Mouse (Mus musculus) embryo, embryonic 10 days (tissue): ENCODE results near the gene Pphln1.
A peak's percentile ranks its signal among the peaks of the same experiment; 100 is the strongest.

Source experiments
- DNase-seq: peaks from one replicate; pipeline ENCODE4 v3.0.0-alpha.2; 2015; ENCODE audit warnings: low spot score

The Pphln1 gene

DNA sequence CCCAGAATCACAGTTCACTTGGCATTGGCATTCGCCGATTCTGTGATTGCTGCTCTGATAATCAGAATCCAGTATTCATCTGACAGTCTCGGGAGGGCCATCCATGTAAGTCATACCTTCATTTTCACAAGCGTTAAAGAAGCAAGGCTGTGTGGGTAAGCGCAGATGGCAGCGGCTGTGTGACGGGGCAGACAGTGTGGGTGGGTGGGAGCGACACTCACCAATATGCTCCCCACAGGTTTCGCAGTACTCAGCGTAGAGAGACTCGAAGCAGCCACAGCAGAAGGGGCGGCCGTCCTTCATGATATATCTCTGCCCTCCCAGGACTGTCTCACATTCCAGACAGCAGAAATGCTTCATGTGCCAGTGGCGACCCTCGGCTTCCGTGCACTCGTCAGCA lies 106.7 kb downstream of the Pphln1 start:
- no peak for DNase-seq

DNA sequence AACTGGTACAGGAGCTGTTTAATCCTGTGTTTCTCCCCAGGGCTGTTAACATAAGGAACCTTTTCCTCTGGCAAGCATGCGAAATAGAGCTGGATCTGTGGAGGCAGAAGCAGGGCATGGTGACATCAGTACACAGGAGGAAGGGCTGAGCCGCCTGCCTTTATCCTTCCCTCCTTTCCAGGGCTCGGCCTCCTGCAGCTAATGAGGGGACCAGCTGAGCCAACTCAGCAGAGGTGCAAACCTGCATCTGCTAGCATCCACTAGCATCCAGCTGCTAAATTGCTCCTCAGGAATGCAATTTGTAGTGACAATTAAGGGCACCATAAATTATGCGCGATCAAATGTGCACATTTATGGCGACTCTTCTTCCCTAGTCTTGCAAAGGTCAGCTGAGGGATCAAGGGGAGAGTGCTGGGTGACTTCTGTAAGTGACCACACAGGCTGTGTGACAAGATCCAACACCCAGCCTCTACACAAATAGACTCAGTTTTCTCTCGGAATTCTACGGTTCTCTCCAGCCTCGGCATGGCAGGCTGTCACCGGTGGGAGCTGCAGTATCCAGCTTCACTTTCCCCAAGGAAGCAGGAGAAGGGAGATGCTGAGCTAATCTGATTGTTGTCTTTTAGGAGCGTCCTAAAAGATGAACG lies 112.7 kb downstream of the Pphln1 start:
- DNase-seq = peak; percentile 64

DNA sequence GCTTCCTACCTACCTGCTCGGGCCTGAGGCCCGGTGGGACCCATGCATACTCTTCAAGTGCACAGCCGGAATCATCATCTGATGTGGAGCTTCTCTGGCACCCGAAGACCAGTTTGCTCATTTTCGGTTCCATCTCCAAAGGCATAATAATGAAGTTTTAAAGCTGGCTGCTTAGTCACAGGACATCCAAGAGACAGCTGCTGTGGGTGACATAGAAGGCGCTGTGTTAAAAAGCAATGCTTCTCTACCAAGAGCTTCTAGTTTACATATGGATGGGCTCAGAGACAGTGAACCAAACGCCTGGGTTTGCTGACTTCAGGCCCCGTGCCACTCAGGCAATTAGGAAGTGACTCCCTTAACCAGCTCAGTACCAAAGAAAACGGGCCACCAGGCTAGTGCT lies 114.3 kb downstream of the Pphln1 start:
- no peak for DNase-seq

DNA sequence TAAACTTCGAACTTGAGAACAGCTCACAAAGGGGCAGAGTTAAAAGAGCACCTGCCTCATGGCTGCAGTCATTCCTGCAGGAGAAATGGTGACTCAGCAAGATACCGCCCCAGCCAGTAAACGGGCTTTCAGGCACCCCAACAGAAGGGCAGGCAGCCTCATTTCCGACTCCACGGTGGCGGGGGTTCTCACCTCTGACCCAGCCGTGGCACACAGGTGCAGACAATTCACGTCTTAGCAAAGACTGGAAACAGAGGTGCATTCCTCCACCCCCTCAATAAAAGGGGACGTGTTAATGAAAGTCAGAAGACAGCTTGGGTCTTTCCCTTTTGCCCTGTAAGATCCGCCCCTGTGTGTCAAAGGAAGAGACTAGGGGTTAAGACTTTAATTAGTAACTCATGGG lies 115.8 kb downstream of the Pphln1 start:
- peak; percentile 70 for DNase-seq

DNA sequence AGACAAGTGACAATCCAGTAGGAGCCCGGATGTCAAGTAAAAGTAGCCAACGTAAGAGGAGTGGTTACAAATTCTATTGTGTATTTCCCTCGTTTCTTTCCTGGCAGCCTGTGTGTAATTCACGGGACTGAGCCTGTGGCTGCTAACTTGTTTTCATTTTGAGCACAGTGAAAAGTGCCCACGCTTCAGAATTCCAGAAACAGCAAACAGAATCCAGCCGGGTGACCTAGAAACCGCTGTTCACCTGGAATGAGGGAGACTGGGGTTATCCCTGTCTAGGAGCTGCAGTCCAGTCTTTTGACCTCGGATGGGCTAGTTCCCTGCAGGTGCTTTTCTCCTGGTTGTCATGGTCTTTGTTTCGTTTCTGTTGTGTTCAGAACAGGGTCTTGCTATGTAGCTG lies 117.2 kb downstream of the Pphln1 start:
- no peak for DNase-seq

DNA sequence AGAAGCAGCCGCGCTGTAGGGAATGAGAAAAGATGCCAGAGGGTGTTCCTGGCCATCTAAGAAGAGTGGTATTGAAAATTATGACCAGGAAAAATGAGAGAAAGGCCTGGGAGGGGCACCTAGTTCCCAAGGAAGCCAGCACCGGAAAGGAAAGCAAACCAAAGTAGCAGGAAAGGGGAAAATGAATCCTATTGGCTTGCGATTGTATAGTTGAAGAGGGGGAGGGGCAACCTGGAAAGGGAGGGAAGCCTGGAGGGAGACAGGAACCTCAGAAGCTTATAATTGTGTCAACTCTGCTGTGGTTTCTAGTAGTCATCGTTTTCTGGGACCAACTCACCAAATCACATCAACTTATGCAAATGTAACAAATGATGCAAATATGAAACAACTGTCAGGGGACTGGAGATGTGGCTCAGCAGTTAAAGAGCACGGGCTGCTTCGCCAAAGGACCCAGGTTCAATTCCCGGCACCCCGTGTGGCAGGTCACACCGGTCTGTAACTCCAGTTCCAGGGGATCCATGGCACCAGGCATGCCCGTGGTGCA lies 118.9 kb downstream of the Pphln1 start:
- DNase-seq = no peak

DNA sequence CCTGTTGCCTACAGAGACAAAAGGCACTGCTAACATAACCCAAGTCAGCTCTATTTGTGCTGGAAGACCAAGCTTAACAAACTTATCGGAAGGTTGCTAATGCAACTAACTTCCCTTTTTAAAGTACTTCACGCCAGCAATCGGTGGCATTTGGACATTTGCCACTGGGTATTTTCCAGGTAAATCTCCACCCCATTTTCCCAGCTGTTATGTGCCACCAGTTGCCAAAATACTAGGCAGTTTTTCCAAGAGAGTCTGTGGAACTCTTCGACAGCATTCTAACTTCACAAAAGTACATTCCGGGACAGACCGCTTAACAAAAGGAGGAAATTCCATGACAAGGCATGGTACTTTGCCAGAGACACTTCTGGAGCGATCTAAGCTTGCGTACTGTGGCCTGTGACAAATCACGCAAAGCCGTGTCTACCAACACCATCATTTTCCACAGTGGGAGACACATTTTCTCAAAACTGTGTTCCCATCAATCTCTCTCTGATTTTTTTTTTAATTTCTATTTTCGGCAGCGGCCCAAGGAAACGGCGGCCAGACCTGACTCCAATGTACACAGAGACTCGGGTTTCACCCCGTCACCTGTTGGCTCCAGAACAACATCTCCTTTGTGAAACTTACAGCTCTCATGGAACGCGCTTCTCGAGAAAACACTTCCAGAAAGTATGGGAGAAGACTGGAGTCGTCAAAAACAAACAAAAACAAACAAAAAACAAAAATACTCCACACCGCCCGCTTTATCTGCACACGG lies 120.2 kb downstream of the Pphln1 start:
- peak; percentile 46 for DNase-seq

DNA sequence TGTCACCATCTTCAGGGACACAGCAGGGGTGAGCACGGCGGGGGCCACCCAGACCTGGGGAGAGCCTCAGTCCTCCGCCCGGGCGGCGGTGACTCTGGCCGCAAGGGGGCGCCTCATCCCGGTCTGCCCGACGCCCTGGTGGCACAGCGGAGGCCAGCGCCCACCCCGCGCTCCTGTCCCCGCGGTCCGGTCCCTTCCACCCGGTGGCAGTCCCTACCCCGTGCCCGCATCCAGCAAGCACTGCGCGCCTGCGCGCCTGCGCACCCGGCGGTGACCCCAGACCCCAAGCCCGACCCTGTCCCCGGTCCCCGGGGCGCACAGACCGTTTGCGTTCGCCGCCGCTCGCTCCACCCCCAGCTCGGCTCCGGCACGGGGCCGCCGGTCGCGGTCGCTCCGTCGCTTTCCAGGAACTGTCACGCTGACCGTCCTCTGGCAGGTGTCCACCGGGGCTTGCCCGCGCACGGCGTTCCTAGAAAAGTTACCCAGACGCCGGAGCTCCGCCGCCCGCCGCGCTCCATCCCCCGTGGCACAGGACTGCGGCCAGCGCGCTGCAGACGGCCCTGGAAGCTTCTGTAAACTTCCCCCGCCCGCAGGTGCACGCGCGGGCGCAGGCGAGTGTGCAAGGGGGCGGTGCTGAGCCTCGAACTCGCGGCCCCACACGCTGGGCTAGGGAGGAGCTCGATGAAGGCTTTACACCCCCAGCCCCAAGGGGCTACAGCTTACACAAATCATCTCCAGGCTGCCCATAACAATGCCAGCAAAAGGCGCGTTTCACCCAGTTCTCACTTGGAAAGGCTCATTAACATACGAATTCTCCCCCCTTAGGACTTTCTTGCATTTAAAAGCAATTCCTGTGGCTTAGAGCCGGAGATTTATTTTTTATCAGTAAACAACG lies 121.0 kb downstream of the Pphln1 start:
- peak; percentile 77 for DNase-seq

DNA sequence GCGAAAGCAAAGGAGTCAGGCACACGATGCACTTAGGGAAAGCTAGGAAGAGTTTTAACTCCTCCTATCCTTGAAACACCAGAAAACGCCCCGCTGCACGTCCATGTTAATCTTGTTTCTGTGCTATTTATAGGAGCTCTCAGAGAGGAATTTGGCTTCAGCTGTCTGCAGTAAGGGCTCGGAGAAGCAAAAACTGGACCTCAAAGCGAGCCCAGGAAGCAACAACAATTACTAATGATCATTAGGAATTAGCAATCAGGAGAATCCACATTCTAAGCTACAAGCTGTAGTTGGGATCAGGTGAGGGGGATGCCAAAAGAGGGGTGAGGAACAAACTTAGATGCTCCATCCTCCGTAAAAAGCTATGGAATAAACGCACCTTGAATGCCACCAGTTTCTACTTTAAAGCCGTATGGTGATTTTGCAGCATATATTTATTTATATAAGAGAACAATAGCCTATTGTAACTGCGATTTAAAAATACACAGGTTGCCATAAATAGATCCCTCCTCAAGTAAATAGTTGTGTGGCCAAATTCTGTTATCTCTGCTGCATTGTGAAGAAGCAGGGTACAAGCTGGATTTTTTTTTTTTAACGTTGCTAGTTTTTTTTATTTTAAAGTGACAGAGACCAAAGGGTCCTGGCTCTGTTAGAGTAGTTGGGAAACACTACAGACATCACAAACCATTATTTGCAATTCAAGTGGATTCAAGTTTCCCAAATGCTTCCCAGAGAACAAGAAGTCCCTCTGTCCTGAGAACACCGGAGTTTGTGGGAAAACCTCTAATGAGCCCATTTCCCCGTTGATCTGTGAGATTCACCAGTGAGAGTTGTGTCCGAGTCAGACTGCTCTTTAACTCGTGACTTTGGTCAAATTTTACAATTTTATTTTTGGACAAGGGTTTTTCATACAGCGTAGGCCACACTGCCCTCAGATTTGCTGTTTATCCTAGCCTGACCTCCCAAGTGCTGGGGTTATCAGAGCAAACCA lies 122.0 kb downstream of the Pphln1 start:
- DNase-seq = peak; percentile 58

DNA sequence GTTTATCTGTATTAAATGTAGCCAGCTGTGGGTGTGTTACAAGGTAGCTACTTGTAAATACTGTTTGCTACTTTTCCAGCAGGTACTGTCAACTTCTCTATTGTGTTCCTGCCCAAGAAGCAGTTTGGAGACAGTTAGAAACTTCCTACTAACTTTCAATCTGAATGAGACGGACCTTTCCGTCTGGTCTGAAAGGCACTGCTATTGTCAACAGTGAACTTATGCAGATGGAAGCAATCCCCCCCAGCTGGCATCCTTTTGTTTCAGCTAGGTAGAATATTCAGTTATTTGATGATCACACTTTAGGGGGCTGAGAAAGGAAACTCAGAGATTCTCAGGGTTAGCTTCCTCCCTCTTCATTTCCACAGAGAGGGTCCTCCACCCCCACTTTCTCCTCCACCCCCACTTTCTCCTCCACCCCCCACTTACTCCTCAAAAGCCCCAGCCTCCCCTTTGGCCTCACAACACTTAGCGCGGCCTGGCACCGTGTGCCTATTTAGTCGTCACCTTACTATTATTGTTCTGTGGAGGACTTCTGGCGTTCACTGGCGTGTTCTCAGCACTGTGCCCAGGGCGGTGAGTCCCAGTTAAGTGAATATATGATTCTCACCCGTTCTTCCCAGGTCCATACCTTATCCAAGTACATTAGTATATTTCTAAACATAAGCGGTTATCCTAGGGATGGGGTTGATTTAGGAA lies 123.1 kb downstream of the Pphln1 start:
- no peak for DNase-seq

DNA sequence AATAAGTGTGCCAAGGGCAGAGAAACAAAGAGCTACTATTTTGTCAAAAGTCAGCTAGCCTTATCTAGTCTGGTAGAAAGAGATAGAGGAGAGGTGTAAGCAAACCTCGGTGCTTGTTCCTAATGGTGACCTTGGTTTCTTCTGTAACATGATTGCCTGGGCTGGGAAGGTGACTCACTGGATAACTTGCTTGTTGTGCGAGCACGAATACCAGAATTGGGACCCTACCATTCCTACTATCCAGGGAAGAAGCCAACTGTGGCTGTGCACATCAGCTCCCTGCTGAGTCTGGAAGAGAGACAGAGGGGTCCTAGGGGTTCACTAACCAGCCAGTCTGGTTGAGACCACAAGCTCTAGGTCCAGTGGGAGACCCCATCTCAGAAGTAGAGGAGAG lies 123.6 kb downstream of the Pphln1 start:
- no peak for DNase-seq

DNA sequence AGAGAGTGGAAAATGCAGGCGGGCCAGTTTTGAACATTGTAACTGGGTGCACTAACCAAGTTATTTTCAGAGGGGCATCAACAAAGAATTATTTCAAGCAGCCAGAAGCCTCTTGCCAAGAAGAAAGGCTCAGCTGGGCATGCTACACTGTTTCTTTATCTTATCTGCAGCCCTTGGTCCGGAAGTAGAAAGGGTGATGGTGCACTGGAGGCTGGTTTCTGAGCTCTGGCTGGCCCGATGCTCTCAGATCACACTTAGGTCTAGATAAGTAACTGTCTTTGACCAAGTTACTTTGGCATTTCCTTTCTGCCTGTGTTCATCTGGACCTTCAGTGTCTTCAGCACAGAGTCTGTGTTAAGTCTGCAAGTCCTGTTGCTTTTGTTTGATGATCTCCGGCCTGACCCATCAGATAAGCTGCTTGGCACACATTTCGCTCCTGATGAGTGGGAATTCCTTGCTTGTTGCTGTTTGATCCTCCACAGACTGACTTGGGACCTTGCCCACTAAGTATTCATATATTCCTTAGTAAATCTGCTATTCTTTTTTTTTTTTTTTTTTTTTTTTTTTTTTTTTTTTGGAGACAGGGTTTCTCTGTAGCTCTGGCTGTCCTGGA lies 127.3 kb downstream of the Pphln1 start:
- DNase-seq = no peak

DNA sequence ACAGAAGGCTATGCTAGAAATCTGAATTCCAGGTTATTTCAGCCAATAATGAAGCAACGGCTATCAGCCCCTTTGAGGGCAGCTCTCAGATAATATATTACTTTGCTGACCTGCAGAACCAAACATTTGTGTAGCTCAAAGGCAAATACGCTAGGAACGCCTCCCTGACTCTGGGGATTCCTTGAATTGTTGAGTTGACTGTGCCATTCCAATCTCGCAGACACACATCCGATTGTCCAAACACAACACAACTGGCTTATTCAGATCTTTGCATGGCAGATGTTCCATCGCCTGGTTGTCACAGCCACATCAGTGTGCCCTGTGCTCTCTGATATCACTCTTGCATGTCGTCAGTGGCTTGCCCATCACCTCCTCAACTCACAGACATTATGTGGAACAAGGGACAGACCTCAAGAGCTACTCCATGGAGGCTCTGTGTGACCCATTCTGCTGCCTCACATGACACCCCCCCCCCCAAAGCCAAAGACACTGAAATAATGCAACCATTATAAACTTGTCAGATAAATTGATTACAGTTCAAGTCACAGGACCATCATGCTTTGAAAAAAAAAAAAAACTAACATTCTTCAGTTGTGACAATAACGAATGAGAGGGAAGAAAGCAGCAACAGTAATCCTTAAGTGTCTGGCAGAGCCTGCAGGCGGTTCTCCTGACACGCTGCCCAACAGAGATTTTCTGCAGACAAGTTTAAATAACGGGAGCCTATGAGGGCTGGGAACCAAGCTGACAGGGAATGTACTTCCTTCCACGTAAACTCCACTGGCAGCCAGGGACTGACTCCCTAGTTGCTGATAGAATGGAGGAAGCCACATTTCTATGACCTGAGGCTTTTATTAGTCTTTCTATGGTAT lies 131.9 kb downstream of the Pphln1 start:
- DNase-seq = no peak

DNA sequence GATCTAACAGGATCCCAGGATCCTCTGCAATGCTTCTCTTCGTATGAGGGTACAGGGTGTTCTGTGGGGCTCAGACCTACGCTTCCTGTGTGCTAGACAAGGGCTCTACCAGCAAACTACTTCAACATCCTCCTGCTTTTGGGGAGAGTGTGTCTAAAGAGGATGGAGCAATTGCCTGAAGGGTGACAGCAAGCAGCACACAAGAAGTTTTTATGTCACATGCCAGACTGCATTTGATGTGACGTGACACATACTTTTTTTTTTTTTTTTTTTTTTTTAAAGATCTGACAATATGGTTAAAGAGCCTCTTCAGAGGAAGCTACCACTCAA lies 132.5 kb downstream of the Pphln1 start:
- DNase-seq = no peak

DNA sequence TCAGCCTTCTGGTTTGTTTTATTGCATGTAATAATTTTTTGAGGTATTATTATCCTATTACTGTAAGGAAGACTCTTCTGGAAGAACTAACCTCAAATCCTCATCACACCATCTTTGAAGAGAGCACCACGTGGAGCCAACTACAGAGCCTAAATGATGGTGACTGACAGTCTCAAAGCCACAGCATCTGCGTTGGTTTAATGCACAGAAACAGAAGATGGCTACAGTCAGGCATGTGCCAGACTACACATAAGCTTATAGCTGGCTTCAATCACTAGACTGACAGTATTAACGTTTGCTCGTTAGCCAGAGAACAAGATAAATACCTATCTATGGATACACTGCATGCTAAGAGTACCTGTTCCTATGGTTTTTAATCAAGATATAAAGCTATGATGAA lies 138.0 kb downstream of the Pphln1 start:
- no peak for DNase-seq

DNA sequence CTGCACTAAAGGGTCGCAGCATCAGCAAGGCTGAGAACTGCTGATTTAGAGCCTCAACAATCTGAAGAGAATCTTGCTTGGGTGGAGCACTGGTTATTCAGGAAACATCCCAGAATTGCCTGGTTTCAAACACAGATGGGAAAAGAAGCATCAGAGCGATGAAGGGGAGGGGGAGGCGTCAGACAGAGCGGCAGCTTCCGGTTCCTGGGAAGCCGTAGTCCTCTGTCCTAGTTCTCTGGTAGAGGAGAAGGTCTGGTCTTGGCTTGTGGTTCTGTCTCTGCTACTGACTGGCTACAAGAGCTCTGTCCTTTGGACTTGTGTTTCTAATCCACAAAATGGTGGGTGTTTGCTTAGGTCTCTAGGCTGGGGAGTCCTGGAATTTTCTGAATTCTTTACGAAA lies 139.6 kb downstream of the Pphln1 start:
- DNase-seq = no peak

DNA sequence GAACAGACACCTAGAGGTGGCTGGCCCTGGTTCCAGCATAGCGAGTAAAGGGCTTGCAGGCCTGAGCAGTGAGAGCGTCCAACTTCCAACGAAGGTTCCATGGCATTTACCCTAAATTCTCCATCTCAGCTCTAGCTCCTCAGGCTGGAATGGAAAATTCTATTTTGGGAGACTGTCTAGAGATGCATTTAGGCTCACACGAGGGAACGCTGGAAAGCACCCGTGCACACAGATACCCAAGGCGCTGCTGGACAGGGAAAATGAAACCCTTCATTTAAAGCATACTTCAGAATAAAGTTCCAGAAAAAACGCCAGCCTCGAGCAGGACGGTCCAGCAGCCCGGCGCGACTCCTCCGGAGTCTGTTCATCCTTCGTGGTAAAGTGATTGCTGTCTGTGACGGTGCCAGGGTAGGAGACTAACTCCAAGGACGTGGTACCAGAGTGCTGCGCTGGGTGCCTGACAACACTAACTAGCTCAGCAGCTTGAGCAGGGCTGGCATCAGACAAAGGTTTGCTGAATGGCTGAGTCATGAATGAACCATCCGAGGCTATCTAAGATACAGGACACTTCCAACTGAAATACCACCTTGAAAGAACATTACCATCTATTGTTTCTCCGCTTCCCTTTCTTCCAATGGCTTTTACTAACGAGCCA lies 140.5 kb downstream of the Pphln1 start:
- no peak for DNase-seq

DNA sequence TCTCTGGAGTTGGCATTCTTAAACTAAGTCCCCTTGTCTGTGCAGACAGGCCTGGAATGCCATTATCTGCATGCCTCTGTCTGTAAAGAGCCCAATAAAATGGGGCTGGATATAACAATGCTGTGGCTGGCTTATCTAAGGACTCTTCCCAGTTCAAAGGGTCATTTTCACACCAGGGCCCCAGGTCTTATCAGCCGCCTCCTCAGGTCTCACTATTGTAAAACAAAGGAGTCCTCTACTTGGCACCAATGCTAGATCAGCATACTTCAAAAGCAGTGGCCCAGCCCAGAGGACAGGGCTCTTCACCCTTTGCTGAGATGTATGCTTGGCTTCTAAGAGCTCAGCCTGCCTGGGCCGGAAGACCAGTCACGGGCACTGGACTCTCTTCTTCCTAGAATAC lies 141.3 kb downstream of the Pphln1 start:
- no peak for DNase-seq
